Mouse (Mus musculus): ENCODE results near the gene 9530068E07Rik.

GRCm38 (mm10) chr11:52432148-52432547 is 35.9 kb downstream of the 9530068E07Rik start:
- TF ChIP-seq CTCF (IDR thresholded peaks at IDR 0.05; ENCODE audit: extremely low read depth, insufficient read depth, low read length) (no peak), POLR2A (IDR thresholded peaks at IDR 0.05; ENCODE audit: extremely low read depth, insufficient read depth, low read length) (no peak)
